Mouse (Mus musculus) brain, embryonic 14.5 days (tissue): Measurements from ENCODE around the gene Slc4a10. TPM values are rescaled to one million over a fixed set of nuclear protein-coding genes. Genes with fewer than 3 reads are reported as not detected.

Source experiments
- DNase-seq: peaks from one replicate; pipeline ENCODE4 v3.0.0-alpha.2; 2011; ENCODE audit warnings: low read depth
- CTCF ChIP-seq: fragments of 200-500 bp; IDR thresholded peaks from 2 replicates; pipeline ENCODE4 v1.5.1; 2012; ENCODE audit warnings: inconsistent platforms, mild to moderate bottlenecking, moderate library complexity, borderline replicate concordance; ENCODE audit not compliant: insufficient read depth, insufficient read length; ENCODE audit errors: extremely low read depth
- POLR2A ChIP-seq: fragments of 200-500 bp; IDR thresholded peaks from 2 replicates; pipeline ENCODE4 v1.6.1; 2012; ENCODE audit warnings: mild to moderate bottlenecking, inconsistent platforms, borderline replicate concordance; ENCODE audit not compliant: poor library complexity, insufficient read depth, insufficient read length, severe bottlenecking; ENCODE audit errors: extremely low read depth
- polyA plus RNA-seq: library from polyadenylated mRNA; depleted of rRNA; stranded (reverse); fragments of >200 nt; gene quantifications from 2 replicates; pipeline ENCODE4 v1.2.3, GENCODE M21; 2012

The Slc4a10 gene
- polyA plus RNA-seq, 1 experiment = 21.1 TPM

DNA sequence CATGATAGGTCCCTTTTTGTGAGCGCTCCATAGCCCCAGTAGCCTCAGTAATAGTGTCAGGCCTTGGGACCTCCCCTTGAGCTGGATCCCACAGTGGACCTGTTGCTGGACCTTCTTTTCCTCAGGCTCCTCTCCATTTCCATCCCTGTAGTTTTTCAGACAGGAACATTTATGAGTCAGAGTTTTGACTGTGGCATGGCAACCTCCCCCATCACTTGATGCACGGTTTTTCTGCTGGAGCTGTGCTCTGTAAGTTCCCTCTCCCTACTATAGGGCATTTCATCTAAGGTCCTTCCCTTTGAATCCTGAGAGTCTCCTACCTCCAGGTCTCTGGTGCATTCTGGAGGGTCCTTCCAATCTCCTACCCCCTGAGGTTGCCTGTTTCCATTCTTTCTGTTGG is 83.7 kb downstream of the Slc4a10 start:
- no peak for DNase-seq
- TF ChIP-seq POLR2A (no peak), CTCF (no peak)

DNA sequence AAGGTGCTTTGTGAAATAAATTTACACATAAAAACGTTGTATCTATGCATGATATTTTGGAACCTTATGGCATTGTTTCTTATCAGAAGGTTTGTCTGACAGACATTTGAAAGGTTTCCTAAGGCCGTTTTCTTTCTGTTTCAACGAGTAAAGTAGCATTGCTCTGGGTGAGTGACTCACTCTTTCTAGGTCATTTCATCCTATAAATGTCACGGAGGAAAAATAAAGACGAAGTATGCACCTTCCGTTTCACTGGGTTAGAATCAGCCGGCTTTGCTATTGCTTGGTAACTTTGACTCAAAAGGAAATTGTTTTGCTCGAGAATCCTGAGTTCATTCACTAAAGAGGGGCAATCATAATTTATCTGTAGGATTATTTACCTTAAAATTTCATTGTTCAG is 88.6 kb downstream of the Slc4a10 start:
- TF ChIP-seq CTCF (no peak), POLR2A (no peak)
- DNase-seq = no peak

GRCm38 (mm10) chr2:62147636-62148035 is 101.4 kb downstream of the Slc4a10 start:
- DNase-seq = peak; percentile 53

DNA sequence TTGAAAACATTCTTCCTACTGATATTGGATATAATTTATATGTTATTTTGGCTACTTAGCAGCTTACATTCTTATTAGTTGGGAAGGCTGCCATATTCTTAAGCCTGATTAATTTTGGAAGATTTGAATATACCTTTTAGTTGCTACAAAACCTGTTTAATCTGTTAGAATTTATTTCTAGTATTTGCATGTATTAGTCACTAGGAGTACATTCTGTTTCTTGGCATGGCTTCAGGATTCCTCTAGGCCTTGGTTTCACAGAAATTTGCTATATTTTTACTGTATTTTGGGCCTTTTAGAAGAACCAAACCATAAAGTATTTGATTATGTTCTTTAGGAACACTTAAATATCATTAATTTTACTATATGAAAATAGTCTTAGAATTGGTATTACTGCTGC is 103.2 kb downstream of the Slc4a10 start:
- DNase-seq = peak; percentile 22

More at GRCm38 (mm10) chr2:62147636-62148035, 101.4 kb downstream of the Slc4a10 start:
- TF ChIP-seq CTCF = no peak
- TF ChIP-seq POLR2A = no peak

GRCm38 (mm10) chr2:62150830-62151229 is 104.6 kb downstream of the Slc4a10 start:
- peak; percentile 88 for DNase-seq
- TF ChIP-seq POLR2A = no peak
- no peak for TF ChIP-seq CTCF

More for the DNA sequence above, 103.2 kb downstream of the Slc4a10 start:
- TF ChIP-seq POLR2A = no peak
- no peak for TF ChIP-seq CTCF

DNA sequence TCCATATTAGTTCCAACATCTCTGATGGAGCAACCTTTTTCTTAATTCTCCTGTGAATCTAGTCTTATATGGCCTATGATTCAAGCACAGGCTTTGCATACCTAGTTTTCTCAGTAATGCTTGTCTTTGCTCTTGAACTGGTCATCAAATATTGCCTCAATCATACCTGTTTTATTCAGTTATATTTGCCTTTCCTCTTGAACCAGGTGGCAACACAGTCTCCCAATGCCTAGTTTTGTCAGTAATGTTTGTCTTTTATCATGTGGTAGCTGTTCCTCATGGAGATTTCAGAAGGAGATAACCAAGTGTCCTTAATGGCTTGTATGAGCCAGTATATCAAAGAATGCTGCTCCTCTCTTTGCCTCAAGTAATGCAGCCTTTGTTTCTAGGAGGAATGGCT is 163.8 kb downstream of the Slc4a10 start:
- TF ChIP-seq POLR2A (no peak), CTCF (no peak)
- DNase-seq = no peak

DNA sequence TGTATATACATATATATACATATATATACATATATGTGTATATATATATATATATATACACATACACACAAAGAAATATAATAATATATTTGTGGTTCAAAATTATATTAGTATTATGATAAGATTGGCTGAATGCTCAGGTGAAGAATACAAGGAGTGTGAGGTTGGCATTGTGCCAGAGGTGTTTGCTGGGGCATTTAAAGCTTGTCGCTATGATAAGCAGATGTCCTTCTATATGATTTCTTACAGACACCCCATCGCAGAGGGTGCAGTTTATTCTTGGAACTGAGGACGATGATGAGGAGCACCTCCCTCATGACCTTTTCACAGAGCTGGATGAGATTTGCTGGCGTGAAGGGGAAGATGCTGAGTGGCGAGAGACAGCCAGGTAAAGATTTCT is 164.8 kb downstream of the Slc4a10 start:
- TF ChIP-seq CTCF (no peak), POLR2A (no peak)

DNA sequence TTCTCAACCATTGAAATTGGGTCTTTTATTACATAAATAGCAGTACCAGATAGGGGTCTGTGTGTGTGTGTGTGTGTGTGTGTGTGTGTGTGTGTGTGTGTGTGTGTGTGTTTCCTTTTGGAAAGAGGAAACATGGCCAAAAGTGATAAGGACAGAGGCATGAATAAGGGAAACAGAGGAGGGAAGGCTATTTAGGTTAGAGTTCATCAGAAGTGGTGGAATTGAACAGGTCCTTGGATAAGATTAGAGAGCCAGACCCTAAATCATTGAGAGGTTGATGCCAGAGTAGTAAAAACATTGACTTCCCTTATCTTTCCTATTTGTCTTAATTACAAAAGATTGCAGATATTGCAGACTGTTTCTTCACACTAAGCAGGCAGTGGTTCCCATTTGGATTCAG is 181.3 kb downstream of the Slc4a10 start:
- TF ChIP-seq CTCF (no peak), POLR2A (no peak)
- no peak for DNase-seq

More for the DNA sequence above, 164.8 kb downstream of the Slc4a10 start:
- peak; percentile 4 for DNase-seq

DNA sequence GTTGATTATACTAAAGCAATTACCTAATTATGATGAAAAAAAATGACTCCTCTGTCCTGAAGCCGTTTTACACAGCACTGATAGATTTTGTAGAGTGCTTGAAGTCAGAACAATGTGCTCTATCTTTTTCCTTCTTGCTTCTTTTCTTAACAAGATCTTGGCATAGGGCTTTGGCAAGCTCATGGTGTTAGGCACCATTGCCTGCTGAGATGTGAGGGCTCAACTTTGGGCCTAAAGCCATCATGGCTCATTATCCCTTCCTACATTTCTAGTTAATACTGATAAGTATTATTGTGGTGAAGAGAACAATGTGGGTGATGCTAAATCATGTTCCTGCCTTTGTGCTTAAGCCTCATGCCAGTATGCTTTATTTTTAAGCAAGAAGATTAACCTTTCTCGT is 185.0 kb downstream of the Slc4a10 start:
- DNase-seq = peak; percentile 80
- TF ChIP-seq CTCF = no peak
- no peak for TF ChIP-seq POLR2A

GRCm38 (mm10) chr2:62244167-62244566 is 197.9 kb downstream of the Slc4a10 start:
- no peak for TF ChIP-seq POLR2A
- TF ChIP-seq CTCF = no peak
- DNase-seq = peak; percentile 30

DNA sequence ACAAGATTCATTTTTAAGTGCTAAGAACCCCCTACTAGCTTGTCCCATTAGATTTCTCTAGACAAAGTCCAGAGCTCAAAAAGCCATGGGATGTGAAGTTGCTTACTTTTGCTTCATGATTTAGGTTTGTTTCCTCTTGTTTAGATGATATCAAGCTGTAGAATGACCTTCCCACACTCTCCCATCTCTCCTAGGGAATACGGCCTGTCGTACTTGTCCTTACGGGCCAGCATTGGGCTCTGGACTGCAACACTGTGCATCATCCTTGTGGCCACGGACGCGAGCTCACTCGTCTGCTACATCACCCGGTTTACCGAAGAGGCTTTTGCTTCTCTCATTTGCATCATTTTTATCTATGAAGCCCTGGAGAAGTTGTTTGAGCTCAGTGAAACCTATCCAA is 222.2 kb downstream of the Slc4a10 start:
- TF ChIP-seq POLR2A = no peak
- no peak for TF ChIP-seq CTCF
- DNase-seq = no peak

- TF ChIP-seq CTCF (no peak), POLR2A (no peak)
- no peak for DNase-seq
These were observed 225.6 kb downstream of the Slc4a10 start for GRCm38 (mm10) chr2:62271840-62272239.
